8 mouse cellular contexts compared by ENCODE assay signal in genomic region chr1:171672854-171673475, GRCm38 (mm10). TPM values are rescaled to one million over a fixed set of nuclear protein-coding genes. Genes with fewer than 3 reads are reported as not detected.
A peak's percentile ranks its signal among the peaks of the same experiment; 100 is the strongest.
DNase-seq lines count a peak whose midpoint lies in the region.

No protein-coding gene starts in this region.

- DNase-seq in embryo, embryonic 11 days, result peak; percentile 3
- DNase-seq in embryo, embryonic 10.5 days (ENCODE audit: low spot score), result no peak
- DNase-seq in cerebellum, adult 8-10 months, result peak; percentile 21
- DNase-seq in layer of hippocampus, adult 9-11 months, result peak; percentile 68
- peak; percentile 34 for DNase-seq in right cerebral cortex, adult 18-20 months
- DNase-seq in natural killer cell, adult 2 months (ENCODE audit: low spot score in 2 of 2), result no peak
- DNase-seq in gastrocnemius, postnatal 25 days, result no peak
- no peak for DNase-seq in embryo, embryonic 9.5 days (ENCODE audit: extremely low spot score)

RNA-seq across cellular contexts. Expression of gene Cd48, which starts 8.8 kb away (rescaled TPM):
- total RNA-seq in gastrocnemius, postnatal 25 days (2021), result under 1 TPM; 0.54 to 0.82 TPM

RNA-seq across cellular contexts. Expression of gene Slamf7, which starts 20.1 kb away (rescaled TPM):
- not detected for total RNA-seq in gastrocnemius, postnatal 25 days (2021)

Comparison
In these comparisons a context has a peak if more than half of its experiments do, and no peak if none do; other contexts are left out.
1. DNase-seq: peak in embryo, embryonic 11 days (single experiment), cerebellum, adult 8-10 months (single experiment), layer of hippocampus, adult 9-11 months (single experiment) and right cerebral cortex, adult 18-20 months (single experiment); none in embryo, embryonic 10.5 days (single experiment), natural killer cell, adult 2 months (0 of 2), gastrocnemius, postnatal 25 days (single experiment) and embryo, embryonic 9.5 days (single experiment).